In the genomic region with DNA sequence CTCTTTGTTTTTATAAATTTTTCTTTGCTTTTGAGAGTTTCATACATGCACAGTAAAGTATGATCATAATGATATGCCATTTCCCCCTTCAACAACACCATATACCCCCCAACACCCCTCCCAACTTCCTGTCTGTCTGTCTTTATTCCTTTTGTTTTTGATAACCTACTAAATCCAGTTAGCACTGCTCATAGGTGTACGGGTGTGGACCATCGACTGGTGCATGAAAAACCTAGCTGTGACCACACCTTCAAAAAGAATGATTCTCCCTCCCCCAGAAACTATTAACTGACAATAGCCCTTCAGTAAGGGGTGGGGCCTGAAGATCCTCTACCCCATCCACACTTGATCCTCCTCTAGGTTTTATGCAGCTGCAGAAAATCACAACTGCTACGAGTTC, we compare ENCODE assay signal across 23 mouse cellular contexts. TPM values are rescaled to one million over a fixed set of nuclear protein-coding genes. Genes with fewer than 3 reads are reported as not detected.
A peak's percentile ranks its signal among the peaks of the same experiment; 100 is the strongest.
DNase-seq lines count a peak whose midpoint lies in the region; ATAC-seq and TF ChIP-seq lines count a peak whose summit lies in the region.
"Had no signal": no experiment of that assay in that cellular context is flagged by ENCODE, and none has a peak within 500 bp of the region (broad histone marks: within the 10 kb centered on the region; RNA-seq: fewer than 3 reads in every experiment).

No protein-coding gene starts in this region.

- peaks cover 14% of the 10 kb centered on the region; the same call in 1 of the 2 replicates for H3K4me1 ChIP-seq in spleen, adult 2 months (ENCODE audit: control insufficient read depth, insufficient read depth, insufficient read length)
- H3K4me1 ChIP-seq in forebrain, embryonic 12.5 days, result no peaks in the 10 kb centered on the region
- H3K4me1 ChIP-seq: embryonic facial prominence, embryonic 13.5 days; forebrain, embryonic 15.5 days; heart, embryonic 10.5 days; hindbrain, embryonic 13.5 days; neural tube, embryonic 12.5 days had no signal

- peak overlapping the region; percentile 89 for H3K27ac ChIP-seq in spleen, adult 2 months (ENCODE audit: insufficient read depth, low read length)
- H3K27ac ChIP-seq in forebrain, embryonic 12.5 days, result no peak overlapping the region
- H3K27ac ChIP-seq: embryonic facial prominence, embryonic 13.5 days; forebrain, embryonic 15.5 days; heart, embryonic 10.5 days; hindbrain, embryonic 13.5 days; kidney, postnatal 0 days; neural tube, embryonic 12.5 days had no signal

- 4% methylated on average over 3 of the region's 3 CpGs for WGBS in spleen, adult 2 months
- WGBS in forebrain, embryonic 12.5 days, result 79% methylated on average over 3 of the region's 3 CpGs

- peak in 1 of 2 experiments; percentile 52 for DNase-seq in spleen, adult 2 months (ENCODE audit: low read depth in 1 of 2, low spot score in 2 of 2)
- no peak for DNase-seq in spleen, postnatal 14 days (ENCODE audit: low spot score in 2 of 2)
- DNase-seq in R1 (ENCODE audit: low read depth, low spot score), result peak; percentile 43
- peak; percentile 40 to 49 for DNase-seq in thymus, postnatal 36 days
- DNase-seq in layer of hippocampus, postnatal 36 days, result no peak
- no peak for DNase-seq in adipocyte (ENCODE audit: low spot score)
- DNase-seq: adrenal gland, postnatal 10 days; cerebellum, postnatal 10 days; lung, adult 18-20 months; spleen, adult 18-20 months had no signal

- H3K4me3 ChIP-seq in spleen, adult 2 months (ENCODE audit: extremely low read depth, insufficient read depth, insufficient read length), result peak overlapping the region; percentile 58
- no peak overlapping the region for H3K4me3 ChIP-seq in forebrain, embryonic 12.5 days (replicated peaks)
- H3K4me3 ChIP-seq: embryonic facial prominence, embryonic 13.5 days; forebrain, embryonic 15.5 days; heart, embryonic 10.5 days; hindbrain, embryonic 13.5 days; neural tube, embryonic 12.5 days had no signal

- H3K4me2 ChIP-seq in forebrain, embryonic 12.5 days, result no peak overlapping the region
- H3K4me2 ChIP-seq: embryonic facial prominence, embryonic 13.5 days; forebrain, embryonic 15.5 days; hindbrain, embryonic 13.5 days; neural tube, embryonic 12.5 days had no signal

- no peaks in the 10 kb centered on the region for H3K9me3 ChIP-seq in forebrain, embryonic 12.5 days
- H3K9me3 ChIP-seq: embryonic facial prominence, embryonic 13.5 days; forebrain, embryonic 15.5 days; heart, embryonic 10.5 days; hindbrain, embryonic 13.5 days; neural tube, embryonic 12.5 days had no signal

- ATAC-seq in megakaryocyte, adult 5-6 weeks (ENCODE audit: poor library complexity, severe bottlenecking), result peak; percentile 13; the same call in 1 of the 2 replicates
- ATAC-seq in forebrain, embryonic 12.5 days (ENCODE audit: low FRiP score), result no peak
- ATAC-seq: forebrain, embryonic 15.5 days; intestine, postnatal 0 days had no signal

- no peak for TF ChIP-seq CTCF in spleen, adult 2 months (IDR thresholded peaks at IDR 0.05; ENCODE audit: extremely low read depth, insufficient read depth, insufficient read length, insufficient replicate concordance)

- H3K36me3 ChIP-seq in spleen, adult 2 months (ENCODE audit: control insufficient read depth, insufficient read depth, low read length), result peaks cover 22% of the 10 kb centered on the region
- no peaks in the 10 kb centered on the region for H3K36me3 ChIP-seq in forebrain, embryonic 12.5 days (replicated peaks)
- H3K36me3 ChIP-seq: embryonic facial prominence, embryonic 13.5 days; forebrain, embryonic 15.5 days; heart, embryonic 10.5 days; hindbrain, embryonic 13.5 days; neural tube, embryonic 12.5 days had no signal

- no peak overlapping the region for H3K9ac ChIP-seq in forebrain, embryonic 12.5 days
- H3K9ac ChIP-seq: embryonic facial prominence, embryonic 13.5 days; forebrain, embryonic 15.5 days; hindbrain, embryonic 13.5 days; neural tube, embryonic 12.5 days had no signal

- TF ChIP-seq POLR2A in spleen, adult 2 months (IDR thresholded peaks at IDR 0.05; ENCODE audit: low read depth, low read length), result peak; percentile 47

- H3K27me3 ChIP-seq in spleen, adult 2 months (ENCODE audit: control insufficient read depth, insufficient read depth, low read length), result no peaks in the 10 kb centered on the region
- H3K27me3 ChIP-seq in forebrain, embryonic 12.5 days, result no peaks in the 10 kb centered on the region
- H3K27me3 ChIP-seq: embryonic facial prominence, embryonic 13.5 days; forebrain, embryonic 15.5 days; hindbrain, embryonic 13.5 days; neural tube, embryonic 12.5 days had no signal

RNA-seq across cellular contexts. Expression of gene Sell, which starts 2.0 kb away (rescaled TPM):
- 68.6 and 72.4 TPM in 2 replicates for polyA plus RNA-seq in spleen, adult 2 months (2012; rRNA removed)
- 838 and 904 TPM in 2 replicates for total RNA-seq in megakaryocyte, adult 5-6 weeks (2015)
- total RNA-seq in megakaryocyte, adult 5-6 weeks (2017), result 641 and 646 TPM in 2 replicates
- not detected in 2 replicates for polyA plus RNA-seq in forebrain, embryonic 12.5 days (2016; fragmentation: Nextera tagmentation; extraction: Ambion mirVana)
- total RNA-seq in layer of hippocampus, postnatal 36 days (2021), result not detected
- total RNA-seq: layer of hippocampus, adult 18-20 months; MEL had no signal
- polyA plus RNA-seq: heart, embryonic 10.5 days had no signal

RNA-seq across cellular contexts. Expression of gene Sele, which starts 15.7 kb away (rescaled TPM):
- polyA plus RNA-seq in spleen, adult 2 months (2012; rRNA removed), result 0.09 and 0.13 TPM in 2 replicates
- total RNA-seq in megakaryocyte, adult 5-6 weeks (2015), result 0.07 and 0.18 TPM in 2 replicates
- total RNA-seq in megakaryocyte, adult 5-6 weeks (2017), result 0.20 TPM in 1 of 2 replicates, not detected in the other
- polyA plus RNA-seq in forebrain, embryonic 12.5 days (2016; fragmentation: Nextera tagmentation; extraction: Ambion mirVana), result not detected in 2 replicates
- total RNA-seq in layer of hippocampus, postnatal 36 days (2021), result not detected
- total RNA-seq: layer of hippocampus, adult 18-20 months; left cerebral cortex, postnatal 25 days; MEL had no signal
- polyA plus RNA-seq: embryonic facial prominence, embryonic 13.5 days; forebrain, embryonic 15.5 days; heart, embryonic 10.5 days; hindbrain, embryonic 13.5 days; neural tube, embryonic 12.5 days had no signal

RNA-seq across cellular contexts. Expression of gene Selp, which starts 51.3 kb away (rescaled TPM):
- 2.2 and 2.8 TPM in 2 replicates for polyA plus RNA-seq in spleen, adult 2 months (2012; rRNA removed)
- 1.4 and 2.0 TPM in 2 replicates for total RNA-seq in megakaryocyte, adult 5-6 weeks (2015)
- 1.3 and 2.0 TPM in 2 replicates for total RNA-seq in megakaryocyte, adult 5-6 weeks (2017)
- not detected in 2 replicates for polyA plus RNA-seq in forebrain, embryonic 12.5 days (2016; fragmentation: Nextera tagmentation; extraction: Ambion mirVana)
- total RNA-seq in layer of hippocampus, postnatal 36 days (2021), result under 1 TPM in 1 of 2 experiments, not detected in 1; 0.38 TPM
- total RNA-seq: layer of hippocampus, adult 18-20 months; left cerebral cortex, postnatal 25 days; MEL had no signal
- polyA plus RNA-seq: brain, embryonic 14.5 days; embryonic facial prominence, embryonic 13.5 days; forebrain, embryonic 15.5 days; hindbrain, embryonic 13.5 days; neural tube, embryonic 12.5 days had no signal

Comparison
In these comparisons a context has a peak if more than half of its experiments do, and no peak if none do; other contexts are left out.
1. DNase-seq: peak in R1 (single experiment) and thymus, postnatal 36 days (2 of 2); none in spleen, postnatal 14 days (0 of 2), layer of hippocampus, postnatal 36 days (0 of 2) and adipocyte (single experiment).
2. RNA of gene Sell, which starts 2.0 kb away (total RNA-seq): 641 to 904 TPM in megakaryocyte, adult 5-6 weeks; not detected in layer of hippocampus, postnatal 36 days; every median in the first group is over 100 times any median in the second.